Mouse (Mus musculus) gastrocnemius, postnatal 36 days (tissue): Measurements from ENCODE around the gene Fitm1. TPM values are rescaled to one million over a fixed set of nuclear protein-coding genes. Genes with fewer than 3 reads are reported as not detected.
A peak's percentile ranks its signal among the peaks of the same experiment; 100 is the strongest.

Experiments
- DNase-seq, 2 experiments: peaks; one replicate each; pipeline ENCODE4 v3.0.0; 2022
- intact Hi-C: fragments of 180-260 bp; cut with DNase I; formaldehyde crosslinking; loops from one replicate; pipeline ENCODE4 v1.15.1; 2025
- total RNA-seq, 2 experiments: library from RNA; stranded (reverse); gene quantifications; 2 replicates each; pipeline ENCODE4 v1.2.3; 2021

The Fitm1 gene
- total RNA-seq, 2 experiments from 2014 or later, result 296 to 299 TPM

GRCm38 (mm10) chr14:55563249-55563648 lies 12.2 kb upstream of the Fitm1 start:
- DNase-seq, result no peak
- intact Hi-C loops, result loop anchor here (2.0 to 5.0 kb wide), 2 partner anchors 14 to 39 kb away; partner anchors contain the start of gene Irf9

- no peak for DNase-seq
- intact Hi-C loops, result no loop called here
These were observed 9.7 kb upstream of the Fitm1 start for GRCm38 (mm10) chr14:55565748-55566147.

- DNase-seq, result no peak
These were observed 7.9 kb upstream of the Fitm1 start for GRCm38 (mm10) chr14:55567496-55567895.

GRCm38 (mm10) chr14:55570588-55570987 lies 4.8 kb upstream of the Fitm1 start:
- intact Hi-C loops, result no loop called here
- DNase-seq, result no peak

More at GRCm38 (mm10) chr14:55567496-55567895, 7.9 kb upstream of the Fitm1 start:
- intact Hi-C loops, result no loop called here

- DNase-seq, result no peak
- intact Hi-C loops, result no loop called here
These were observed 3.7 kb upstream of the Fitm1 start for GRCm38 (mm10) chr14:55571760-55572159.

- peak in 1 of 2 experiments; percentile 34 for DNase-seq
- intact Hi-C loops, result loop anchor here (2.0 kb wide), 1 partner anchor 13 kb away; no protein-coding TSS in a partner anchor
These were observed 294 bp downstream of the Fitm1 start for GRCm38 (mm10) chr14:55575711-55576110.

GRCm38 (mm10) chr14:55576376-55576775 lies 959 bp downstream of the Fitm1 start:
- DNase-seq, result peak in 1 of 2 experiments; percentile 51

GRCm38 (mm10) chr14:55577871-55578667 lies 2.7 kb downstream of the Fitm1 start, which contains the start of gene Psme1:
TSS of gene Psme1 (plus strand) at chr14:55578123.
- DNase-seq, result peak; percentile 69 to 73
- intact Hi-C loops, result loop anchor here (2.0 kb wide), 1 partner anchor 15 kb away; no protein-coding TSS in a partner anchor

More at GRCm38 (mm10) chr14:55576376-55576775, 959 bp downstream of the Fitm1 start:
- intact Hi-C loops, result loop anchor here (2.0 kb wide), 1 partner anchor 14 kb away; no protein-coding TSS in a partner anchor

GRCm38 (mm10) chr14:55578668-55579269 lies 3.4 kb downstream of the Fitm1 start:
- intact Hi-C loops, result no loop called here
- DNase-seq, result peak in 1 of 2 experiments; percentile 39

- intact Hi-C loops, result no loop called here
- peak in 1 of 2 experiments; percentile 3 for DNase-seq
These were observed 4.4 kb downstream of the Fitm1 start for GRCm38 (mm10) chr14:55579511-55580496.

- peak in 1 of 2 experiments; percentile 2 for DNase-seq
- intact Hi-C loops, result no loop called here
These were observed 5.3 kb downstream of the Fitm1 start for GRCm38 (mm10) chr14:55580731-55581130.

GRCm38 (mm10) chr14:55581981-55582681 lies 6.7 kb downstream of the Fitm1 start:
- intact Hi-C loops, result no loop called here
- DNase-seq, result peak in 1 of 2 experiments; percentile 2

GRCm38 (mm10) chr14:55584303-55584701 lies 8.9 kb downstream of the Fitm1 start:
- intact Hi-C loops, result no loop called here
- DNase-seq, result no peak

- intact Hi-C loops, result no loop called here
- DNase-seq, result peak; percentile 69 to 81
These were observed 9.5 kb downstream of the Fitm1 start, which contains the start of gene Emc9 for GRCm38 (mm10) chr14:55584702-55585565. TSS of gene Emc9 (minus strand) at chr14:55585302.

- no peak for DNase-seq
- intact Hi-C loops, result no loop called here
These were observed 10.1 kb downstream of the Fitm1 start for GRCm38 (mm10) chr14:55585566-55585960.

GRCm38 (mm10) chr14:55586149-55586548 lies 10.7 kb downstream of the Fitm1 start:
- intact Hi-C loops, result no loop called here
- no peak for DNase-seq

GRCm38 (mm10) chr14:55589271-55589670 lies 13.9 kb downstream of the Fitm1 start:
- DNase-seq, result no peak
- intact Hi-C loops, result no loop called here

GRCm38 (mm10) chr14:55589771-55590448 lies 14.5 kb downstream of the Fitm1 start:
- intact Hi-C loops, result loop anchor here (5.0 kb wide), 1 partner anchor 42 kb away; no protein-coding TSS in a partner anchor
- no peak for DNase-seq
